Mouse (Mus musculus) erythroblast, embryonic 14.5 days (primary cell): ENCODE results near the gene Ralb. TPM values are rescaled to one million over a fixed set of nuclear protein-coding genes. Genes with fewer than 3 reads are reported as not detected.

Experiments used
- H3K27me3 ChIP-seq: 2 replicates; pipeline ENCODE4 v1.6.1; 2012; ENCODE audit warnings: inconsistent platforms; ENCODE audit not compliant: control insufficient read depth
- H3K36me3 ChIP-seq: 2 replicates; pipeline ENCODE4 v1.6.1; 2012; ENCODE audit warnings: mild to moderate bottlenecking, inconsistent platforms; ENCODE audit not compliant: control insufficient read depth
- H3K4me1 ChIP-seq: 2 replicates; pipeline ENCODE4 v1.6.1; 2012; ENCODE audit warnings: inconsistent platforms; ENCODE audit not compliant: control insufficient read depth
- H3K4me3 ChIP-seq: replicated peaks from 2 replicates; pipeline ENCODE3; 2012; ENCODE audit warnings: moderate library complexity, mild to moderate bottlenecking, inconsistent platforms
- H3K9me3 ChIP-seq: 2 replicates; pipeline ENCODE4 v1.6.1; 2012; ENCODE audit warnings: low read length, inconsistent platforms, mixed read lengths; ENCODE audit not compliant: control insufficient read depth
- GATA1 ChIP-seq: IDR thresholded peaks from 2 replicates; pipeline ENCODE4 v1.6.1; 2012; ENCODE audit warnings: low read length, inconsistent platforms, mixed read lengths
- TAL1 ChIP-seq: IDR thresholded peaks from 3 replicates; pipeline ENCODE4 v1.6.1; 2012; ENCODE audit warnings: low read length, inconsistent platforms, mixed read lengths
- polyA plus RNA-seq: library from polyadenylated mRNA; stranded (reverse); fragments of >175 nt; gene quantifications from 2 replicates; pipeline ENCODE4 v1.2.3, GENCODE M21; 2012

Ralb gene
- polyA plus RNA-seq, 1 experiment = 0.25 TPM

- Histone ChIP-seq H3K27me3 (no peaks in the 10 kb centered on the region), H3K4me1 (no peaks in the 10 kb centered on the region; the same call in 1 of the 2 replicates), H3K4me3 (no peak overlapping the region), H3K9me3 (peaks cover 3% of the 10 kb centered on the region; the same call in 1 of the 2 replicates), H3K36me3 (no peaks in the 10 kb centered on the region)
- TF ChIP-seq GATA1 (no peak), TAL1 (no peak)
Observed at GRCm38 (mm10) chr1:119518786-119519185, 14.2 kb upstream of the Ralb start.

GRCm38 (mm10) chr1:119518060-119518459 lies 13.5 kb upstream of the Ralb start:
- Histone ChIP-seq H3K9me3 (peaks cover 3% of the 10 kb centered on the region; the same call in 1 of the 2 replicates), H3K4me3 (no peak overlapping the region), H3K36me3 (no peaks in the 10 kb centered on the region), H3K27me3 (no peaks in the 10 kb centered on the region), H3K4me1 (no peaks in the 10 kb centered on the region; the same call in 1 of the 2 replicates)
- TF ChIP-seq GATA1 (no peak), TAL1 (no peak)

- Histone ChIP-seq H3K9me3 (no peaks in the 10 kb centered on the region), H3K4me1 (no peaks in the 10 kb centered on the region), H3K36me3 (no peaks in the 10 kb centered on the region), H3K4me3 (no peak overlapping the region), H3K27me3 (peaks cover 30% of the 10 kb centered on the region)
- TF ChIP-seq TAL1 (no peak), GATA1 (no peak)
Observed at GRCm38 (mm10) chr1:119510857-119511256, 6.3 kb upstream of the Ralb start.

GRCm38 (mm10) chr1:119510409-119510808 lies 5.8 kb upstream of the Ralb start:
- Histone ChIP-seq H3K4me1 (no peaks in the 10 kb centered on the region; the same call in 1 of the 2 replicates), H3K27me3 (peaks cover 32% of the 10 kb centered on the region), H3K4me3 (no peak overlapping the region), H3K9me3 (no peaks in the 10 kb centered on the region), H3K36me3 (no peaks in the 10 kb centered on the region)
- no peak for TF ChIP-seq TAL1
- no peak for TF ChIP-seq GATA1

GRCm38 (mm10) chr1:119509474-119509873 lies 4.9 kb upstream of the Ralb start:
- Histone ChIP-seq H3K4me3 (no peak overlapping the region), H3K9me3 (no peaks in the 10 kb centered on the region), H3K27me3 (peaks cover 32% of the 10 kb centered on the region), H3K36me3 (no peaks in the 10 kb centered on the region), H3K4me1 (peaks cover 8% of the 10 kb centered on the region)
- TF ChIP-seq TAL1 = no peak
- TF ChIP-seq GATA1 = no peak

- peaks cover 17% of the 10 kb centered on the region for H3K4me1 ChIP-seq
- peaks cover 32% of the 10 kb centered on the region for H3K27me3 ChIP-seq
- TF ChIP-seq TAL1 = no peak
- TF ChIP-seq GATA1 = no peak
- H3K9me3 ChIP-seq = no peaks in the 10 kb centered on the region
- no peak overlapping the region for H3K4me3 ChIP-seq
- no peaks in the 10 kb centered on the region for H3K36me3 ChIP-seq
Observed at GRCm38 (mm10) chr1:119508548-119508947, 4.0 kb upstream of the Ralb start.

GRCm38 (mm10) chr1:119505951-119506350 lies 1.4 kb upstream of the Ralb start:
- Histone ChIP-seq H3K4me1 (peaks cover 29% of the 10 kb centered on the region), H3K9me3 (no peaks in the 10 kb centered on the region), H3K4me3 (no peak overlapping the region), H3K27me3 (peaks cover 30% of the 10 kb centered on the region), H3K36me3 (no peaks in the 10 kb centered on the region)
- TF ChIP-seq TAL1 (no peak), GATA1 (no peak)

GRCm38 (mm10) chr1:119503808-119504207 lies 786 bp downstream of the Ralb start:
- Histone ChIP-seq H3K36me3 (no peaks in the 10 kb centered on the region), H3K27me3 (peaks cover 17% of the 10 kb centered on the region), H3K9me3 (no peaks in the 10 kb centered on the region), H3K4me1 (peaks cover 29% of the 10 kb centered on the region), H3K4me3 (peak overlapping the region; percentile 67)
- TF ChIP-seq GATA1 (no peak), TAL1 (no peak)

- Histone ChIP-seq H3K4me1 (peaks cover 29% of the 10 kb centered on the region), H3K36me3 (no peaks in the 10 kb centered on the region), H3K27me3 (peaks cover 16% of the 10 kb centered on the region), H3K9me3 (no peaks in the 10 kb centered on the region), H3K4me3 (peak overlapping the region; percentile 67)
- TF ChIP-seq TAL1 = no peak
- no peak for TF ChIP-seq GATA1
Observed at GRCm38 (mm10) chr1:119503181-119503580, 1.4 kb downstream of the Ralb start.

GRCm38 (mm10) chr1:119502729-119503128 lies 1.9 kb downstream of the Ralb start:
- H3K27me3 ChIP-seq = peaks cover 16% of the 10 kb centered on the region
- H3K4me3 ChIP-seq = no peak overlapping the region
- no peaks in the 10 kb centered on the region for H3K9me3 ChIP-seq
- peaks cover 29% of the 10 kb centered on the region for H3K4me1 ChIP-seq
- H3K36me3 ChIP-seq = no peaks in the 10 kb centered on the region
- no peak for TF ChIP-seq GATA1
- no peak for TF ChIP-seq TAL1

- Histone ChIP-seq H3K4me3 (no peak overlapping the region), H3K9me3 (no peaks in the 10 kb centered on the region), H3K27me3 (peaks cover 11% of the 10 kb centered on the region), H3K36me3 (no peaks in the 10 kb centered on the region), H3K4me1 (peaks cover 29% of the 10 kb centered on the region)
- no peak for TF ChIP-seq TAL1
- TF ChIP-seq GATA1 = no peak
Observed at GRCm38 (mm10) chr1:119501881-119502280, 2.7 kb downstream of the Ralb start.
